Mouse (Mus musculus): Measurements from ENCODE around the gene H1fx. TPM values are rescaled to one million over a fixed set of nuclear protein-coding genes. Genes with fewer than 3 reads are reported as not detected.

Gene H1fx
- polyA plus RNA-seq (2012; rRNA removed), result 6.9 and 8.9 TPM in 2 replicates

GRCm38 (mm10) chr6:87981547-87982256 is at the start of gene H1fx:
Gene H1fx, minus strand, starts transcription at chr6:87981637.

Other genes starting within 250 kb of the H1fx start
- gene Gp9, start 203.6 kb downstream of the H1fx start, polyA plus RNA-seq (2012; rRNA removed), result 0.14 and 0.17 TPM in 2 replicates
- 70.7 and 76.5 TPM in 2 replicates for gene Rab43, start 169.5 kb downstream of the H1fx start, polyA plus RNA-seq (2012; rRNA removed)
- 0.24 and 0.34 TPM in 2 replicates for gene Gm45140, start 145.8 kb downstream of the H1fx start, polyA plus RNA-seq (2012; rRNA removed)
- gene Isy1, start 142.8 kb downstream of the H1fx start, polyA plus RNA-seq (2012; rRNA removed), result 14.8 and 18.7 TPM in 2 replicates
- gene Cnbp, start 130.5 kb downstream of the H1fx start, polyA plus RNA-seq (2012; rRNA removed), result 106 and 110 TPM in 2 replicates
- gene Copg1, start 93.8 kb downstream of the H1fx start, polyA plus RNA-seq (2012; rRNA removed), result 39.7 and 51.5 TPM in 2 replicates
- 18.1 and 20.1 TPM in 2 replicates for gene Hmces, start 67.7 kb downstream of the H1fx start, polyA plus RNA-seq (2012; rRNA removed)
- gene Rab7, start 63.6 kb upstream of the H1fx start, polyA plus RNA-seq (2012; rRNA removed), result 101 and 119 TPM in 2 replicates
- gene Rpn1, start 102.8 kb upstream of the H1fx start, polyA plus RNA-seq (2012; rRNA removed), result 183 and 194 TPM in 2 replicates
- gene Gata2, start 212.3 kb upstream of the H1fx start, polyA plus RNA-seq (2012; rRNA removed), result 5.7 and 10.2 TPM in 2 replicates
- not detected in 2 replicates for gene Dnajb8, start 240.6 kb upstream of the H1fx start, polyA plus RNA-seq (2012; rRNA removed)